Mouse (Mus musculus): ENCODE results near the gene Vmn2r92.
"Not testable (repeated sequence)": the region's sequence is repeated elsewhere in the genome, so short reads cannot be mapped to it uniquely, and the experiment has no call there.

The Vmn2r92 gene

DNA sequence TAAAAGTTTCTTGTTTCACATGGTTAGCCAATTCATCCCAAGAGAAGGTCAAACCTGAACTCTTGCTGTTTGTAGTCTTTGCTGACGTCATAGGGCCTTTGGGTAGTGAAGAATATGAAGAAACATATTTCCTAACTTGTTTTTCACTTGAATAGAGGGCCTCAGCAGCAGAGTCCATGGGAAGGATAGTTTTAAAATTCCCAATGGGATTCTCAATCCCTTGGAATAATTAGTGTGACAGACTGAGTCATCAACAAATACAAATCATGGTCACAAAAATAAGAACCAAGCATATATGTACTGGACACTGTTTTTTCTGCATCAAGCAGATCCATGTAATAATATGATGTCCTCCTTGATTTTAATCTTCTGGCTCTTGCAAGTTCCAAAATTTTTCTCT, at the start of gene Vmn2r92:
Vmn2r92 (plus strand) TSS at position 301 of the 400 bp plus-strand sequence.
- not testable (repeated sequence) for DNase-seq

DNA sequence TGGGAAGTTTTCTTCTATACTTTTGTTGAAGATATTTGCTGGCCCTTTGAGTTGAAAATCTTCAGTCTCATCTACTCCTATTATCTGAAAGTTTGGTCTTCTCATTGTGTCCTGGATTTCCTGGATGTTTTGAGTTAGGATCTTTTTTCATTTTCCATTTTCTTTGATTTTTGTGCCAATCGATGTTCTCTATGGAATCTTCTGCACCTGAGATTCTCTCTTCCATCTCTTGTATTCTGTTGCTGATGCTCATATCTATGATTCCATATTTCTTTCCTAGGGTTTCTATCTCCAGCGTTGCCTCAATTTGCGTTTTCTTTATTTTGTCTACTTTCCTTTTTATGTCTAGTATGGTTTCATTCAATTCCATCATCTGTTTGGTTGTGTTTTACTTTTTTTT, 49.4 kb upstream of the Vmn2r92 start:
- DNase-seq, result not testable (repeated sequence)

DNA sequence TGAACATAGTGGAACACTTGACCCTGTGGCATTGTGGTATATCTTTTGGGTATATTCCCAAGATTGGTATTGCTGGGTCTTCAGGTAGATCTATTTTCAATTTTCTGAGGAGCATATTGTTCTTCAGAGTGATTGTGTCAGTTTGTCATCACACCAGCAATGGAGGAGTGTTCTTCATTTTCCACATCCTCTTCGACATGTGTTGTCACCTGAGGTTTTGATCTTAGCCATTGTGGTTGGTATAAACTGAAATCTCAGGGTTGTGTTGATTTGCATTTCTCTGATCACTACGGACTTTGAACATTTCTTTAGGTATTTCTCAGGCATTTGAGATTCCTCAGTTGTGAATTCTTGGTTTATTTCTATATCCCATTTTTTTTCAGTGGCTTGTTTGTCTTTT, 9.5 kb downstream of the Vmn2r92 start:
- DNase-seq, result not testable (repeated sequence)

DNA sequence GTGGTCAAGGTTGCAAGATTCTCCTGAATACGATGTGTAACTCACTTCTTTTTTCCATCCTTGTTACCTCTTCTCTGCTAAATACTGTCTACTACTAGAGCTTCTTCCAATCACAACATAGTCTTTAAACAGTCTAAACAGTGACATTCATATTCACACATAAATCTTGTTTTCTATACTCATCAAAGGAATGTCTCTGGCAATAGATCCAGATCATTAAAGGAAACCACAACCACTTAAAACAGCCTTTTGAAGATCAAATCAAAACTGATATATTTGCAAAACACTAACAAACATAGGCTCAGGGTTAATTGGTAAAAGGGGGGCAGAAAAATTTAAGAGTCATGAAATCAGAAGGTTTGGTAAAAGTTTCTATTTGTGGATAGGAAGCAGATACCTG, 38.0 kb downstream of the Vmn2r92 start:
- no peak for DNase-seq

DNA sequence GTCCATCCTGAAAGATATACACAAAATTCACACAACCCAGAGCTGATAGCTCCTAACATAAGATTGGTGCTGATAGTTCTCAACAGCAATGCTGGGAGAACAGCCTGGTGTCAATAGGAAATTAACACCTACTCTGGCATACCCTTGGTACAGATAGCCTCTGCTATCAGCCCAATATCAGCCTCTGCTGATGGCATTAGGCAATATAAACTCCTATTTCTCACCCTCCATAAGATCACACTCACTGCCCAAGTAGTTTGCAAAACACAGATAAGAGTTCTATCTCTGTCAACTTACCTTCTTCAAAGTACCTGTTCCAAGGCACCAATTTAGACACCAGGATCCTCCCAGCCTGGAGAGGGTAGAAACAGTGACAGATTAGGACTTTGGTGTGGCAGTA, 69.6 kb downstream of the Vmn2r92 start:
- DNase-seq, result no peak

DNA sequence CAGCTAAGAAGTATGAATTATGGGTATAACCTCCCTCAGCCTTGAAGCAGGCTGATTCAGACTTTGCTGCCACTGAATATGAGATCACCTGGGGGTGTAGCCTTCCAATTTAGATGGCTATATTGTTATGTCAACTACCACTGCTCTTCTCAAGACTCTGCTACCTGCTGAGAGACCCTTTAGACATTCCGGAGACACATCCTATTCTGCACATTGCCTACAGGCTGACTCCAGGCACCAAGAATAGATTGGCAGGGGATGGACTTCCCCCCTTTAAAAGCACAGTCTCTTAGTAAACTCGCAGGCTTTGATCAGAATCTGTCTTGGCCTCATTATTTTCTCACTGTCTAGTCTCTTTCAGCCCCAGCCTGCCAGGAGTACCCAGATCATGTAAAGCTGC, 80.3 kb downstream of the Vmn2r92 start:
- no peak for DNase-seq

DNA sequence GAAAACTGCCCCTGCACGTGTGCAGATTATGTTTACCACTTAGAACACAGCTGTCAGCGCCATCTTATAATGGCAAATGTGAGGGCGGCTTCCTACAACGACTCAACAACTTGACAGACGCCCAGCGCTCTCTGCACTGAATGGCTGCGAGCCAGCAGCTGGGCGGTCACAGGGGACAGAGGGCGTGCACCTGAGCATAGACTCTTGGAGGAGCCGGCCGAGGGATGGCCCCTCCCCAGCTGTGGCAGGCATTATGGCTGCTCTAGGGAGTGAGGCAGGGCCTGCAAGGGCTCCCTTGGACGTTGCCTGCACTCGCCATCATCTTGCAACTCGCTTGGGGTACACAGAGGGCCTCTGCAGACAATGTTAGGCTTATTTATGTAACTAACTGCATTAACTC, 85.2 kb downstream of the Vmn2r92 start:
- no peak for DNase-seq

Data from kidney, postnatal 25 days (tissue).